Mouse (Mus musculus) adipocyte (in vitro differentiated cells): ENCODE data around the gene Dio1.

ENCODE experiments used
- DNase-seq: peaks from one replicate; pipeline ENCODE4 v3.0.0-alpha.2; 2016; ENCODE audit warnings: low spot score

Dio1 gene

DNA sequence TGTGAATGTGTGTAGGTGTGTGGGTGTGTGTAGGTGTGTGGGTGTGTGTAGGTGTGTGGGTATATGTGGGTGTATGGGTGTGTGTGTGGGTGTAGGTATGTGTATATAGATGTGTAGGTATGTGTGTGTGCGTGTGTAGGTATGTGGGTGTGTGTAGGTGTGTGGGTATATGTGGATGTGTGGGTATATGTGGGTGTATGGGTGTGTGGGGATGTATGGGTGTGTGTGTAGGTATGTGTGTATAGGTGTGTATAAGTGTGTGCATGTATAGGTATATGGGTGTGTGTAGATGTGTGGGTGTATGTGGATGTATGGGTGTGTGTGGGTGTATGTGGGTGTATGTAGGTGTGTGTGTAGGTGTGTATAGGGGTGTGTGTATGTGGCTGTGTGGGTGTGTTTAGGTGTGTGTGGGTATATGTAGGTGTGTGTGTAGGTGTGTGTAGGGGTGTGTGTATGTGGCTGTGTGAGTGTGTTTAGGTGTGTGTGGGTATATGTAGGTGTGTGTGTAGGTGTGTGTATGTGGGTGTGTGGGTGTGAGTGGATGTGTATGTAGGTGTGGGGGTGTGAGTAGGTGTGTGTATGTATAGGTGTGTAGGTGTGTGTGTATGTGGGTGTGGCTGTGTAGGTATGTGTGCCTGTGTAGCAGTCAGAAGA, 5.9 kb downstream of the Dio1 start:
- no peak for DNase-seq

GRCm38 (mm10) chr4:107300371-107300770, 6.6 kb downstream of the Dio1 start:
- no peak for DNase-seq

DNA sequence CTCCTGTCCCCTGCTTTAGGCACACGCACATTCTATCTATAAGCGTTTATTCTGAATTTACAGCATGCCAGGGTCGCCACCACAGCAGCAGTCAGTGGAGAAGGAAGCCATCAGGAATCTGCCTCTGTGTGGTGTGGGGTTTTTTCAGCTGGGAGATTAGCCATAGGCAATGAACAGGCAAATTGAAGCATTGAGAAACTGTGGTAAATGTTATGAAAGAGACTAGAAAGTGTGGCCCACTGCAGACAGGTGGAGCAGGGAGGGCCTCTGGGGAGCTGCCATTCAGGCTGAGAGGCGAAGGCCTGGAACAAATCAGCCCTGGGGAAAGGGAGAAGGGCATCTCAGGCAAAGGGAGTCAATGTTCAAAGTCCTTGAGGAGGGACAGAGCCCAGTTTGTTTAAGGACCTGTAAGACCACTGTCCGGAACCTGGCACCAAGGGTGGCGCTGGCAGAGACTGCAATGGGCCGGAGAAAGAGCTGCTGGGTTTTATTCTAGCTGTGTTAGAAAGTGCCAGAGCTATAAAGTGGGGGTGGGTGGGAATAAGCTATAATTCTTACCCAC, 7.1 kb downstream of the Dio1 start:
- DNase-seq, result no peak

DNA sequence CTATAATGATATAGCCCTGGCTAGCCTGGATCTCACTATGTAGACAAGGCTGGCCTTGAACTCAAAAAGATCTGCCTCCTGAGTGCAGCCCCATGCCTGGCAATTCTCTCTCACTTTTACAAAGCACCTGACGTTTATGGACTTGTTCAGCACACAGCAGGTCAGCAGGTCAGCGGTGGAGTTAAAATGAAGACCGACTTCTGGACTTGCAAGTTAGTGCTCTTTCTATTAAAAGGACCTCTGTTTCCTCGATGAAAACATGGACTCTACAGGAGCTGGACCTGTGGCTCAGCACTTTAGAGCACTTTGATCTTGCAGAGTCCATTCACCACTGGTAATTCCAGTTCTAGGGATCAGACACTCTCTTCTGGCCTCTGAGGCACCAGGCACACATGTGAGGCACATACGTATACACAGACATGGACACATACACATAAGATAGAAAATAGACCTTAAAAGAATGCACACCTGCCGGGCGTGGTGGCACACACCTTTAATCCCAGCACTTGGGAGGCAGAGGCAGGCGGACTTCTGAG, 8.8 kb downstream of the Dio1 start:
- no peak for DNase-seq

DNA sequence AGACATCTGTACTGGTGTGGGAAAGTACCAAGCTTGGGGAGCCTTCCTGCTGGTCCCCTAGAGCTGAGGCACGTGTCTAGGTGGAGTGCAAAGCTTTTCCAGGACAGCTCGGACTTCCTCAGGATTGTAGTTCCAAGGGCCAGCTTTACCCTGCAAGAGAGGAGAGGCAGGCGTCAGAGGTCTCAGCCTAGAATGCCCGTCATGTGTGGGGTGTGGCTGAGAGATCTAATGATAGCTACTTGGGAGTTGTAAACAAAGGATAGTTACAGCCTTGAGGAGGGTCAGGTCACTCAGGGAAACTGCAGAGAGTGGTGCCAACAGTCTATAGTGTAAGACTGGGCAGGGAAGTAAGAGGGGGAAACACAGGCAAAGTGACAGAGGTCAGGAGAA, 14.7 kb downstream of the Dio1 start:
- no peak for DNase-seq

DNA sequence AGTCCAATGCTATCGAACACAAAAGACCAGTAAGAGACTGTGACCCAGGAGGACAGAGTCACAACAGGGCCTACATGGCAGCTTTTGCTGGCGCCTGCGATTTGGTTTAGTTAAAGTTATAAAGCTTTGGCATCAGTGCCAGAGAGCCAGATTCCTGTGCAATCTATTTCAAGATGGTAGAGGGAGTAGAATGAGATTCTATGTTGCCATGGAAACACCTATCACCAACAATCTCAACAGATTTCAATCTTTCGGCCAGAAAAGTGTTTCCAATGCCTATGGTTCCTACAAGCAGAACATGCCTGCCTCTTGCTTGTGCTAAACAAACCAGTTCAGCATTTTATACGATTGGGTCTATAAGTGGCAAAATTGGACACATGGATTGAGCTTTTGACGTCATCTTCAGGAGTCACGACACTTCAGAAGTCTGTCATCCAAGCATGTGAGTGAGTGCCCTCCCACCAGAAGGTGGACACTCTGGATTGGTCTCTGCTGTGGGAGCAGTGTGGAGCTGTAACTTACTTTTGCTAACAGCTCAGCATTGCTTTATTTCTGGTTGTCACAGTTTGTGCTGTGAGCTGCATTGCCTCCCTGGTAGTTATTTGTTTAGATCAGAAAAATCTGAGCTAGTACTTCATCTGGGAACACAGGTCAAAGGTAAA, 15.2 kb downstream of the Dio1 start:
- DNase-seq, result no peak

DNA sequence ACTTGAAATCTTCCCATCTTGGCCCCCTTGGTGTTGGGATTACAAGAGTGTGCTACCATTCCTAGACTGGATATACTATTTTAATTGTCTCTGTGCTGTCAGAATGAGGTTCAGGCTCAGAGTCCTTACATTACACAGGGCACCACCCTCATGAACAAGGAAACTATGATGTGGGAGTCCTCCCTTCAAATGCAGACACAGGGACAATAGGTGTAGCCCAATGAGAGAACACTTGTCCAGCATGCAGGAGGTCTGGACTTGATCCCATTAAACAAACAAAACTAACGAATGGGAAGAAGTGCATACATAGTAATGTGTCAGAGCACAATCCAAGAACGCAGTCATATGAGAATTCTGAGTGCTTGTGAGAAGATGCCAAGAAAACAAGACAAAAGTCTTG, 19.5 kb downstream of the Dio1 start:
- no peak for DNase-seq

GRCm38 (mm10) chr4:107286386-107286785, 20.6 kb downstream of the Dio1 start:
- DNase-seq, result no peak

- DNase-seq, result peak; percentile 63
Measured at GRCm38 (mm10) chr4:107285446-107286200, 21.3 kb downstream of the Dio1 start.

- DNase-seq, result no peak
Measured at GRCm38 (mm10) chr4:107280843-107281475, 26.0 kb downstream of the Dio1 start.

GRCm38 (mm10) chr4:107278188-107278707, 28.7 kb downstream of the Dio1 start:
- no peak for DNase-seq

- no peak for DNase-seq
Measured at GRCm38 (mm10) chr4:107274511-107274910, 32.5 kb downstream of the Dio1 start.

- DNase-seq, result no peak
Measured at GRCm38 (mm10) chr4:107273683-107274082, 33.3 kb downstream of the Dio1 start.

- no peak for DNase-seq
Measured at GRCm38 (mm10) chr4:107260001-107260400, 47.0 kb downstream of the Dio1 start.

- no peak for DNase-seq
Measured at GRCm38 (mm10) chr4:107254414-107254813, 52.6 kb downstream of the Dio1 start.

DNA sequence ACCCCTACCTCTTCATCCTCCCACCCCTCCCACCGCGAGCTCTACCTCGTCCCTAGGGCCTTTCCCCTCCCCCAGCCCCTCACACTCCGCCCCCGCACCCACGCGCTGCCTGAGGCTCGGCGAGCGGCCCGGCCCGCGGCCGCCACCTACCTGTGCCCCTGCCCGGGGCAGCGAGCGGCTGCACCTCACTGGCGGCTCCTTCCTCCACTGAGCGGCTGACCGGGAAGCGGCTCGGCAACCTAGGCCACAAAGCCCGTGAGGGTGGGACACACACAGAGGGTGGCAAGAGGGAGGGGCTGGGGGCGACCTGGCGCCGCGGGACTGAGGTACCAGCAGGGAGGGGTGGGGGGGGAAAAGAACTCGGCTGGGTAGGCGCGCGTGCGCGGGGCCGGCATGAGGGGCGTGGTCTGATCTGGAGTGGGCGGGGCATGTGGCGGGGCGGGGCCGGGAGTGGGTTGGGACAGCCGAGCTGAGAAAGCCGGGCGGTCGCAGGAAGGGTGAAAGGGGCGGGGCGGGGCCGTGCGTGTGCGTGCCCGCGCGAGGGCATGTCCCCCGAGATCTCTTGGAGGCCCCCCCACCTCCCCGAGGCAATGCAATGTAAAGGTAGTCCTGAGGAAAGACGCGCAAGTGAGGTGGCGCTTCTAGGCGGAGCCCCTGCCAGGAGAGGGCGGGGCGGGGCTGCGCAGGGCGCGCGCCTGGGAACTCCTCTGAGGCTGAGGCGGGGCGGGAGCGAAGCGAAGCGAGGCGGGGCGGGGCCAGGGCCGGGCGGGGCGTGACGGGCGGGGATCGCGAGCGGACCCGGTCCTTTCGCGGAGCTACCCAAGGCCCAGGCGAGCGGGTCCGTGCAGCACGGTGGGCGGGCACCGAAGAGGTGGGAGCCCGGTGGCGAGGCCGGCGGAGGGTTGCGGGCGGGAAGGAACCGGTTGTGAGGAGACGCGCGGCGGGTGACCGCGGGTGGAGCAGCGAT, 53.6 kb downstream of the Dio1 start, which contains the start of the genes Lrrc42 and Hspb11:
Lrrc42 (minus strand) TSS at position 408 of the 967 bp plus-strand sequence.
Hspb11 (plus strand) TSS at position 469 of the 967 bp plus-strand sequence.
- DNase-seq, result peak; percentile 98

- peak; percentile 17 for DNase-seq
Measured at GRCm38 (mm10) chr4:107252522-107252921, 54.4 kb downstream of the Dio1 start.

GRCm38 (mm10) chr4:107250494-107250893, 56.5 kb downstream of the Dio1 start:
- peak; percentile 63 for DNase-seq

DNA sequence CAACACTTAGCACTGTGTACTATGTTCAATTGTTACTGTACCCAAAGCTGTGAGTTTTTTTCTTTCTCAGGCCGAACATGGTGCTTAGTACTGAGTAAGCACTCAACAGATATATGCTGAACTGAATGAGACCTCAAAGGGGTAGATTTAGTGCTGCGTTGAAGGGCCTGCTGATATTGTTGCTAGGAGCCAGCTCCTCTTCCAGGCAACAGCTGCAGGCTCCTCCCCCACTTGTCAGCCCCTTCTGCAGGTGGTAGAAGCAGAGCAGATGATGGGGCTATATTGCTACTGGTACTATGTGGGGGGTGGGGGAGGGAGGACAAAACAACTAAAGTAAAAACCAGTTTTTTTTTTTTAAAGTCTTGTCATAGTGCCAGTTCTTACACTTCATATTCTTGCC, 57.5 kb downstream of the Dio1 start:
- DNase-seq, result no peak

- DNase-seq, result peak; percentile 87
Measured at GRCm38 (mm10) chr4:107248061-107248460, 58.9 kb downstream of the Dio1 start.
